Mouse (Mus musculus): Measurements from ENCODE around the gene Mrpl33. TPM values are rescaled to one million over a fixed set of nuclear protein-coding genes. Genes with fewer than 3 reads are reported as not detected.

The Mrpl33 gene
- polyA plus RNA-seq, 1 experiment from 2014 or later, result 256 TPM

DNA sequence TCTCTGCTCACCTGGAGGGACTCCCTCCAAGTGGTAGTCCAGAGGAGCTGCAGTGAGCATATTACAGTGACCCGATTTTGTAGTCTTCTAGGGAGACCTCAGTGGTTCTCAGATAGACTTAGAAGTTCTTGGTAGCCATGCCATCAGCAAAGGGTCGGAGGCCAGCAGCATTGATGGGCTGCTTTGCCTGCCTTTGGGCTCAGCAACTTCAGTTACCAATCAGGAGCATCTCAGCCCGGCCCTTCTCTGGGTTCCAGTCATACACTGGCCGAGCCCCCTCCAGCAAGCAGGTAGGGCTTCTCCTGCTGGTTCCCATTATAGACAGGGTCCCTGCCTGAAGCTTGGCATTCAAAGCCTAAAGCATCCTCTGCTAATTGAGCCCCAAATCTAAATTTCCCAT lies 867 bp upstream of the Mrpl33 start:
- Histone ChIP-seq H3K9ac (replicated peaks) (no peak overlapping the region), H3K4me1 (replicated peaks) (peaks cover 13% of the 10 kb centered on the region), H3K27me3 (no peaks in the 10 kb centered on the region; the same call in 1 of the 2 replicates), H3K27ac (no peak overlapping the region), H3K36me3 (no peaks in the 10 kb centered on the region), H3K4me2 (no peak overlapping the region), H3K9me3 (no peaks in the 10 kb centered on the region), H3K4me3 (replicated peaks) (no peak overlapping the region)
- 51% methylated on average over 4 of the region's 4 CpGs for WGBS
- no peak for ATAC-seq (ENCODE audit: insufficient number of reproducible peaks, insufficient read depth, low FRiP score, low TSS enrichment, low read depth)

DNA sequence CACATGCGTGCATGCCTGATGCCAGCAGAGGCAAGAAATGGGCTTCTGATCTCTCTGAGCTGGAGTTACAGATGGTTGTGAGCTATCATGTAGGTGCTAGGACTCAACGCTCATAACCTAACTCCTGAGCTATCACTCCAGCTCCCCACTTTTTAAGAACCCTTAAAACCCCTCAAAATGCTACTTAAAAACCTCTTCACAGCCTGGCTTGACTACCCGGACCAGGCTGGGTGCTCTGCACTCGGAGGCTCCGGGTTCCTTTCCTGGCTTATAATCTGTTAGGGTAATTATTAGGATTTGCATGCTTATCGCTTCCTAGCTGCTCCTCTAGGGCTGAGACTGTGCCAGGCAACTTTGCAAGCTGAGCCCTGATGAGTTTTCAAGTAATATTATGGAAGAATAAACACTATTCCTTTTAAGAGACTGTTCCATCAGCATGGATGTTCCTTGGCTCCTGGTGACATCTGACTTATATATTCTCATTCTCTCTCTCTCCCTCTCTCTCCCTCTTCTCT lies 752 bp downstream of the Mrpl33 start:
- Histone ChIP-seq H3K9me3 (no peaks in the 10 kb centered on the region), H3K27ac (no peak overlapping the region), H3K4me2 (no peak overlapping the region), H3K4me1 (replicated peaks) (peaks cover 13% of the 10 kb centered on the region), H3K4me3 (replicated peaks) (no peak overlapping the region), H3K36me3 (no peaks in the 10 kb centered on the region), H3K9ac (replicated peaks) (no peak overlapping the region), H3K27me3 (no peaks in the 10 kb centered on the region; the same call in 1 of the 2 replicates)
- 67% methylated on average over 6 of the region's 6 CpGs for WGBS
- no peak for ATAC-seq (ENCODE audit: insufficient number of reproducible peaks, insufficient read depth, low FRiP score, low TSS enrichment, low read depth)

DNA sequence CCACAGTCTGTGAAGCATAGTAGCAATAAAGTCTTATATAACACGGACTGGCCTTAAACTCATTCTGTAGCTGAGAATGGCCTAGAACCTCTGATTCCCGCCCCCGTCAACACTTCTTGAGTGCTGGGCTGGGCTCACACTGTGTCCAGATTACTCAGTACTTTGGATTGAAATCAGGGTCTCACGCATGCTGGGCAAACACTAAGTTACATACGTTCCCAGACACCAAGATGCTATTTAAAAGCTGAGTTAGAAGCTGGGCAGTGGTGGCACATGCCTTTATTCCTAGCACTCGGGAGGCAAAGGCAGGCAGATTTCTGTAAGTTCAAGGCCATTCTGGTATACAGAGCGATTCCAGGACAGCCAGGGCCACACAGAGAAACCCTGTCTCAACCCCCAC lies 1.4 kb downstream of the Mrpl33 start:
- Histone ChIP-seq H3K4me2 (no peak overlapping the region), H3K4me3 (replicated peaks) (no peak overlapping the region), H3K9ac (replicated peaks) (no peak overlapping the region), H3K27ac (no peak overlapping the region), H3K27me3 (no peaks in the 10 kb centered on the region; the same call in 1 of the 2 replicates), H3K36me3 (no peaks in the 10 kb centered on the region), H3K9me3 (no peaks in the 10 kb centered on the region), H3K4me1 (replicated peaks) (peaks cover 13% of the 10 kb centered on the region)
- ATAC-seq (ENCODE audit: insufficient number of reproducible peaks, insufficient read depth, low FRiP score, low TSS enrichment, low read depth), result no peak
- 77% methylated on average over 7 of the region's 7 CpGs for WGBS

DNA sequence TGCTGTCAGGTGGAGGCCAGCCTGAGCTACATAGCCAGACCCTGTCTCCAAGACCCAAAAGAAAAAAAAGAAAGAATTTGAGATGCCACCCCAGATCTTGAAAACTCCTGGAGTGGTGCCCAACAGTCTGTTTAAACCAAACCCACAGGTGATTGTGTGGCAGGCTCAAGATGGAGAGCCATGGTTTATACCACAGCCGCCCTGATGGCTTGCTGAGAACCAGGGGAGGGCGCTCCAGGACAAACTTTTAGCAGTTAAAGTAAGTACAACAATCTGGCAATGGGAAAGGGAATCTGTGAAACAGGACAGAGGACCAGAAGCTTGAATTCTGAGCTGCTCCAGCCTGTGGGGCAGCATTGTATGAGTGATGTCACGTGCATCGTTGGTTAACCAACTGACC lies 1.8 kb downstream of the Mrpl33 start:
- H3K27me3 ChIP-seq, result no peaks in the 10 kb centered on the region; the same call in 1 of the 2 replicates
- H3K4me1 ChIP-seq (replicated peaks), result peaks cover 13% of the 10 kb centered on the region
- no peak overlapping the region for H3K9ac ChIP-seq (replicated peaks)
- no peak overlapping the region for H3K27ac ChIP-seq
- H3K4me2 ChIP-seq, result no peak overlapping the region
- ATAC-seq (ENCODE audit: insufficient number of reproducible peaks, insufficient read depth, low FRiP score, low TSS enrichment, low read depth), result no peak
- WGBS, result 70% methylated on average over 4 of the region's 4 CpGs
- H3K9me3 ChIP-seq, result no peaks in the 10 kb centered on the region
- H3K36me3 ChIP-seq, result no peaks in the 10 kb centered on the region
- H3K4me3 ChIP-seq (replicated peaks), result no peak overlapping the region

DNA sequence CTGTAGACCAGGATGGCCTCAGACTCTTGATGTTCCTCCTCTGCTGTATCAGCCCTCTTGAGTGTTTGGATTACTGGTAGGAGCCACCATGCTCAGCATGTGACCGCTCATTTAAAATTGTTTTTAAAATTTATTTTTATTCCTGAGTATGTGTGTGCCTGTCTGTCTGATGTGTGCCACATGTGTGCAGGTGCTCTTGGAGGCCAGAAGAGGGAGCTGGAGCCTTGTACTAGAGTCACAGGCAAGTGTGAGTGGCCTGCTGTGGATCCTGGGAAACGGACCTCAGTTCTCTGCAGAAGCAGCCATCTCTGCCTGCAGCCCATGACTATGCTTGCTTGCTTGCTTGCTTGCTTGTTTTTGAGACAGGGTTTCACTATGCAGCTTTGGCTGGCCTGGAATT lies 2.4 kb downstream of the Mrpl33 start:
- Histone ChIP-seq H3K27ac (no peak overlapping the region), H3K4me2 (no peak overlapping the region), H3K27me3 (no peaks in the 10 kb centered on the region; the same call in 1 of the 2 replicates), H3K9ac (replicated peaks) (no peak overlapping the region), H3K36me3 (no peaks in the 10 kb centered on the region), H3K4me1 (replicated peaks) (peaks cover 13% of the 10 kb centered on the region), H3K4me3 (replicated peaks) (no peak overlapping the region), H3K9me3 (no peaks in the 10 kb centered on the region)
- no peak for ATAC-seq (ENCODE audit: insufficient number of reproducible peaks, insufficient read depth, low FRiP score, low TSS enrichment, low read depth)
- whole genome bisulfite sequencing, result 86% methylated on average over 2 of the region's 2 CpGs

DNA sequence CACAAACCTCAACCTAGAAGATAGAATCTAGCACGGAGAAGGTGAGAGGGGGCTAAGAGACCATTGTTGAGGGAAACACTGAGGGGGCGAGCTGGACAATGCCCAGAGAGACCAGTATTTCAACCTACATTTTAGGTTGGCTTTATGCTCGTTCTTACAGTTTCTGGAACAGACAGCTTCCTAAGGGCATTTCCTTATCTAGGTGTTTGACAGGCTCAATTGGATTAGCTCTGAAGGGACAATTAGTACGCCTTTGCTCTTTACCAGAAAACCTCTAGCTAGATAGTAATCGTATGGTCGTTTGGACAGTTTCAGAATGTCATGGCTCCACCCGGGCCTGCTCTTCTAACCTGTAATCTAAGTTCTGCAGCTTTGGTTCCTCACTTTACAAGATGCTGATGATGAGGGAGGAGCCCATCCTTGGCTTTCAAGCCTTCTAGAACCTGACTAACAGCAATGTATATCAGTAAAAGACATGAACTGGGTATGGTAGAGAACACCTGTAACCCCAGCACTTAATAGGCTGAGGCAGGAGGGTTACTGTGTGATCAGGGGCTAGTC lies 4.5 kb downstream of the Mrpl33 start:
- no peak for ATAC-seq (ENCODE audit: insufficient number of reproducible peaks, insufficient read depth, low FRiP score, low TSS enrichment, low read depth)
- H3K4me3 ChIP-seq (replicated peaks), result no peak overlapping the region
- 83% methylated on average over 7 of the region's 7 CpGs for WGBS
- no peak overlapping the region for H3K9ac ChIP-seq (replicated peaks)
- H3K36me3 ChIP-seq, result no peaks in the 10 kb centered on the region
- H3K27ac ChIP-seq, result no peak overlapping the region
- H3K4me1 ChIP-seq (replicated peaks), result peaks cover 9% of the 10 kb centered on the region
- no peaks in the 10 kb centered on the region; the same call in 1 of the 2 replicates for H3K27me3 ChIP-seq
- no peak overlapping the region for H3K4me2 ChIP-seq
- H3K9me3 ChIP-seq, result no peaks in the 10 kb centered on the region

DNA sequence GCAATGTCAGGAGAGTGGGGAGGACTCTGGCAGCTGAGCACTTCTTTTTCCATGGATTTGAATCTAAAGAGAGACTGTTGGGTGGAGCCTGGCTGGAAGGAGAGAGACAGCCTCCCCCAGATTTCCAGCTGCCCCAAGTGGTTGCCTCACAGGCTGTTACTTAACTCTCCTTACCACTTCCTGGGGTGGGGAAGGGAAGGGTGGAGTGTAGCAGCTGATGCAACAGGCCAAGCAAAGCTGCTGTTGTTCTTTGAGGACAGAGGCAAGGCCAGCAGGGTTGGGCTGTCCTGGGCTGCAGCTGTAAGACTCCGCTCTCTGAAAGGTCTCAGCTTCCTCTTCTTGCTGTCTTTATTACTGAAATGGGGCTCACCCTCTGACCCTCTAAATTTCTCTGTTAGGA lies 5.6 kb downstream of the Mrpl33 start:
- Histone ChIP-seq H3K4me2 (no peak overlapping the region), H3K9me3 (no peaks in the 10 kb centered on the region), H3K4me3 (replicated peaks) (no peak overlapping the region), H3K27ac (no peak overlapping the region), H3K4me1 (replicated peaks) (no peaks in the 10 kb centered on the region), H3K9ac (replicated peaks) (no peak overlapping the region), H3K27me3 (no peaks in the 10 kb centered on the region; the same call in 1 of the 2 replicates), H3K36me3 (no peaks in the 10 kb centered on the region)
- WGBS, result 77% methylated on average over 1 of the region's 1 CpGs
- no peak for ATAC-seq (ENCODE audit: insufficient number of reproducible peaks, insufficient read depth, low FRiP score, low TSS enrichment, low read depth)

DNA sequence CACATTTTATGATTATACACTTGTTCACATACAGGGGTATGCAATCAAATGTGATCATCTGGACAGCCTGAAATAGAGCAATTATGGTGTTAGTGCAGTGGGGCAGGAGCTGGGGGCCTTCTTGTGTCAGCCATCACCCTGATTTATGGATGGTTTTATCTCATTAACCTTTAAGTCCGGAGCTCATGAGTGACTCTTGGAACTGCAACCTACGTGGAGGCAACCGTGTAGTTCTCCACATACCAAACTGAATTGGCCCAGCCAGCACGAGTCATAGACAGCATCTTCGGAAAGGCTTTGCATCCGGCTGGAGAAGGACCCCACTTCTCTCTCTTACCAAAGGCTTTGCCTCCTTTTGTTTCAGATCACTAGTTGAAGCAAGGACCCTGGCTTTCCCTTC lies 7.0 kb downstream of the Mrpl33 start:
- H3K36me3 ChIP-seq, result no peaks in the 10 kb centered on the region
- H3K4me3 ChIP-seq (replicated peaks), result no peak overlapping the region
- WGBS, result 64% methylated on average over 6 of the region's 6 CpGs
- no peaks in the 10 kb centered on the region for H3K4me1 ChIP-seq (replicated peaks)
- H3K27me3 ChIP-seq, result no peaks in the 10 kb centered on the region
- H3K4me2 ChIP-seq, result no peak overlapping the region
- H3K9ac ChIP-seq (replicated peaks), result no peak overlapping the region
- no peak overlapping the region for H3K27ac ChIP-seq
- H3K9me3 ChIP-seq, result no peaks in the 10 kb centered on the region
- ATAC-seq (ENCODE audit: insufficient number of reproducible peaks, insufficient read depth, low FRiP score, low TSS enrichment, low read depth), result no peak

DNA sequence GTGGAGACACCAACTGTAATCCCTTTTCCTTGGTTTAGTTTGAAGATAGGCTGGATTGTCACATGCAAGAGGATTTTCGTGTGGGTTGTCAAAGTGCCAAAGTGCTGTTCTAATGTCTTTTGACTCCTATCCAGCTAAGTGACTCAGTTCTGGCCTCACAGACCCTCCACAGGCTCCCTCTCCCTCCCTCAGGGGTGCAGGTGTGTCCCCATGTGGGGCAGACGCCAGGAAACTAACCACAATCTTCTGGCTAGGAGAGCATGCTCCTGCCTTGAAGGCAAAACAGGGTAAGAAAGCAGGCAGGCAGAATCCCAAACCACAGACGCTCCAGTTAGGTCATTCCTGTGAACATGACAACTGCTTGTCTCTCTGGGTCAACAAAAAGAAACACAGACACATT lies 9.4 kb downstream of the Mrpl33 start:
- H3K9ac ChIP-seq (replicated peaks), result no peak overlapping the region
- no peaks in the 10 kb centered on the region for H3K36me3 ChIP-seq
- H3K27me3 ChIP-seq, result no peaks in the 10 kb centered on the region
- H3K4me1 ChIP-seq (replicated peaks), result no peaks in the 10 kb centered on the region
- H3K4me3 ChIP-seq (replicated peaks), result no peak overlapping the region
- H3K27ac ChIP-seq, result no peak overlapping the region
- WGBS, result 58% methylated on average over 3 of the region's 3 CpGs
- H3K4me2 ChIP-seq, result no peak overlapping the region
- no peak for ATAC-seq (ENCODE audit: insufficient number of reproducible peaks, insufficient read depth, low FRiP score, low TSS enrichment, low read depth)
- no peaks in the 10 kb centered on the region for H3K9me3 ChIP-seq

DNA sequence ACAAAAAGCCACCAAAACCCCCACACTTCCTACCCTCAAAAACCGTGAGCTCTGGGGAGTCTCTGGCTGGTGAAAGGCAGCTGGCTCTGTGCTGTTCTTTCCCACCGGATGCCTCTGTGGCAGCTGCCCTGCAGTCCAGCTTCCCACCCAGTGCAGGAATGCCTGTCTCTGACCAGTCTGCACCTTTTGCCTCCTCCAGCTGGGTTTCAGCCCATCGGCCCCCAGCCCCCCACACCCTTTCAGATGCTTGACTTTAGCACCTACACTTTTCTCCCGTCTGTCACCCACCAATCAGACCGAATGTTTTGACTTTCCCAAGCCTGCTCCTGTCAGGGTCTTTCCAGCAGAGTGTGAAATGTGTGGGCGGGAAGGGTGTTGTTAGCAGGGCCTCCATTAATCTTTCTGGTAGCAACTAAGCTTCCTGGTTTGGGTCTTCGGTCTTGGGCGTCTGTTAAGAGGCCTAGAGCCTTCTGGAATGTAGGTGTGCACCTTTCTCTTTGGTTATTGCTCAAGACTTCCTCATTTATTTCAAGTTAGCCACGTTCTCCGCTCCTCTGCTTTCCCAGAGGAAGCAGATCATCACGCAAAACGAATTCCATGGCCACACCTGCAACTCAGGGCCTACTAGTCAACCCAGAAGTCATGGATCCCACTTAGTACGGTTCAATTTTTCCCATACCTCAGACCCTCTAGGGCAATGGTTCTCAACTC lies 13.8 kb downstream of the Mrpl33 start:
- H3K4me3 ChIP-seq (replicated peaks), result no peak overlapping the region
- no peaks in the 10 kb centered on the region for H3K27me3 ChIP-seq
- no peak overlapping the region for H3K27ac ChIP-seq
- no peak for ATAC-seq (ENCODE audit: insufficient number of reproducible peaks, insufficient read depth, low FRiP score, low TSS enrichment, low read depth)
- WGBS, result 53% methylated on average over 13 of the region's 13 CpGs
- no peak overlapping the region for H3K4me2 ChIP-seq
- peaks cover 4% of the 10 kb centered on the region for H3K36me3 ChIP-seq
- no peak overlapping the region for H3K9ac ChIP-seq (replicated peaks)
- H3K4me1 ChIP-seq (replicated peaks), result peaks cover 11% of the 10 kb centered on the region
- H3K9me3 ChIP-seq, result no peaks in the 10 kb centered on the region

DNA sequence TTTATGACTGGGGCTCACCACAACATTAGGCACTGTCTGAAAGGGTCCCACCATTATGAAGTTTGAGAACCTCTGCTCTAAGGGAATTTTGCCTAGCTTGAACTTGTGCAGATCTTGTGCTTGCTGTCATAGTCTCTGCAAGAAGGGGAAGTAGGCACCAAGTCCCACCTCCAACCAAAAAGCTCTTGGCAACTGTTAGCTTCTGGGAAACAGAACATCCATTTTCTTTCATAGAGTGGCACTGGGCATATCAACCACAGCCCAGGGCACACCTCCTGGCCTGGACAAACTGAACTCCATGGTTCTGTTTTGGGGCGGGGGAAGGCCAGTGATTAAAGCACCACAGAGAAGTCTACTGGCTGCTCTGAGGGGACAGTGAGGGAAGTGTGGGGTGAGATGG lies 14.5 kb downstream of the Mrpl33 start:
- Histone ChIP-seq H3K36me3 (peaks cover 10% of the 10 kb centered on the region), H3K9ac (replicated peaks) (no peak overlapping the region), H3K4me1 (replicated peaks) (peaks cover 12% of the 10 kb centered on the region), H3K27me3 (no peaks in the 10 kb centered on the region), H3K4me3 (replicated peaks) (no peak overlapping the region), H3K4me2 (no peak overlapping the region), H3K27ac (no peak overlapping the region), H3K9me3 (no peaks in the 10 kb centered on the region)
- no peak for ATAC-seq (ENCODE audit: insufficient number of reproducible peaks, insufficient read depth, low FRiP score, low TSS enrichment, low read depth)
- 85% methylated on average over 1 of the region's 1 CpGs for WGBS

All from limb, embryonic 12.5 days (tissue).